Mouse (Mus musculus): Measurements from ENCODE around the gene Spin1. TPM values are rescaled to one million over a fixed set of nuclear protein-coding genes. Genes with fewer than 3 reads are reported as not detected.

The Spin1 gene
- polyA plus RNA-seq, 1 experiment from 2014 or later, result 161 TPM

- no peaks in the 10 kb centered on the region for H3K9me3 ChIP-seq (replicated peaks; ENCODE audit: control insufficient read depth, low read length)
- 7% methylated on average over 4 of the region's 4 CpGs for WGBS
- H3K4me3 ChIP-seq (ENCODE audit: low read depth, low read length), result no peak overlapping the region
- no peak overlapping the region for H3K4me2 ChIP-seq (ENCODE audit: low read length)
- ATAC-seq (no peak), DNase-seq (ENCODE audit: low spot score) (no peak)
- no peaks in the 10 kb centered on the region for H3K27me3 ChIP-seq (replicated peaks; ENCODE audit: control insufficient read depth, insufficient read depth, low read length)
- H3K27ac ChIP-seq (ENCODE audit: low read depth, low read length), result no peak overlapping the region
- H3K36me3 ChIP-seq (ENCODE audit: control insufficient read depth, insufficient read depth, low read length), result peaks cover 12% of the 10 kb centered on the region
- peaks cover 15% of the 10 kb centered on the region for H3K4me1 ChIP-seq (ENCODE audit: control insufficient read depth, insufficient read depth, low read length)
- H3K9ac ChIP-seq (ENCODE audit: low read length), result no peak overlapping the region
Measured at GRCm38 (mm10) chr13:51120734-51121133, 20.1 kb downstream of the Spin1 start.

GRCm38 (mm10) chr13:51121966-51122365 lies 21.3 kb downstream of the Spin1 start:
- H3K27me3 ChIP-seq (replicated peaks; ENCODE audit: control insufficient read depth, insufficient read depth, low read length), result no peaks in the 10 kb centered on the region

GRCm38 (mm10) chr13:51122771-51123170 lies 22.1 kb downstream of the Spin1 start:
- ATAC-seq, result no peak
- H3K9me3 ChIP-seq (replicated peaks; ENCODE audit: control insufficient read depth, low read length), result no peaks in the 10 kb centered on the region
- peaks cover 14% of the 10 kb centered on the region for H3K36me3 ChIP-seq (ENCODE audit: control insufficient read depth, insufficient read depth, low read length)
- H3K4me1 ChIP-seq (ENCODE audit: control insufficient read depth, insufficient read depth, low read length), result peaks cover 15% of the 10 kb centered on the region
- H3K4me3 ChIP-seq (ENCODE audit: low read depth, low read length), result no peak overlapping the region
- H3K9ac ChIP-seq (ENCODE audit: low read length), result no peak overlapping the region
- 87% methylated on average over 8 of the region's 8 CpGs for WGBS
- DNase-seq (ENCODE audit: low spot score), result no peak
- no peaks in the 10 kb centered on the region for H3K27me3 ChIP-seq (replicated peaks; ENCODE audit: control insufficient read depth, insufficient read depth, low read length)
- H3K27ac ChIP-seq (ENCODE audit: low read depth, low read length), result no peak overlapping the region
- H3K4me2 ChIP-seq (ENCODE audit: low read length), result no peak overlapping the region

More at GRCm38 (mm10) chr13:51121966-51122365, 21.3 kb downstream of the Spin1 start:
- H3K9me3 ChIP-seq (replicated peaks; ENCODE audit: control insufficient read depth, low read length), result no peaks in the 10 kb centered on the region
- 47% methylated on average over 1 of the region's 1 CpGs for WGBS
- H3K4me2 ChIP-seq (ENCODE audit: low read length), result no peak overlapping the region
- no peak overlapping the region for H3K27ac ChIP-seq (ENCODE audit: low read depth, low read length)
- peaks cover 12% of the 10 kb centered on the region for H3K36me3 ChIP-seq (ENCODE audit: control insufficient read depth, insufficient read depth, low read length)
- H3K4me3 ChIP-seq (ENCODE audit: low read depth, low read length), result no peak overlapping the region
- no peak overlapping the region for H3K9ac ChIP-seq (ENCODE audit: low read length)
- ATAC-seq (no peak), DNase-seq (ENCODE audit: low spot score) (no peak)
- H3K4me1 ChIP-seq (ENCODE audit: control insufficient read depth, insufficient read depth, low read length), result peaks cover 15% of the 10 kb centered on the region

- WGBS, result 83% methylated on average over 8 of the region's 8 CpGs
- no peak overlapping the region for H3K9ac ChIP-seq (ENCODE audit: low read length)
- DNase-seq (ENCODE audit: low spot score) (no peak), ATAC-seq (no peak)
- H3K9me3 ChIP-seq (replicated peaks; ENCODE audit: control insufficient read depth, low read length), result no peaks in the 10 kb centered on the region
- no peak overlapping the region for H3K27ac ChIP-seq (ENCODE audit: low read depth, low read length)
- H3K4me1 ChIP-seq (ENCODE audit: control insufficient read depth, insufficient read depth, low read length), result peaks cover 7% of the 10 kb centered on the region
- no peak overlapping the region for H3K4me2 ChIP-seq (ENCODE audit: low read length)
- no peak overlapping the region for H3K4me3 ChIP-seq (ENCODE audit: low read depth, low read length)
- H3K27me3 ChIP-seq (replicated peaks; ENCODE audit: control insufficient read depth, insufficient read depth, low read length), result no peaks in the 10 kb centered on the region
- H3K36me3 ChIP-seq (ENCODE audit: control insufficient read depth, insufficient read depth, low read length), result peaks cover 31% of the 10 kb centered on the region
Measured at GRCm38 (mm10) chr13:51125357-51125756, 24.7 kb downstream of the Spin1 start.

GRCm38 (mm10) chr13:51127906-51128305 lies 27.2 kb downstream of the Spin1 start:
- Histone ChIP-seq H3K4me3 (ENCODE audit: low read depth, low read length) (no peak overlapping the region), H3K9ac (ENCODE audit: low read length) (no peak overlapping the region), H3K27ac (ENCODE audit: low read depth, low read length) (no peak overlapping the region), H3K4me2 (ENCODE audit: low read length) (no peak overlapping the region), H3K36me3 (ENCODE audit: control insufficient read depth, insufficient read depth, low read length) (peaks cover 44% of the 10 kb centered on the region), H3K9me3 (replicated peaks; ENCODE audit: control insufficient read depth, low read length) (no peaks in the 10 kb centered on the region), H3K4me1 (ENCODE audit: control insufficient read depth, insufficient read depth, low read length) (no peaks in the 10 kb centered on the region), H3K27me3 (replicated peaks; ENCODE audit: control insufficient read depth, insufficient read depth, low read length) (no peaks in the 10 kb centered on the region)
- DNase-seq (ENCODE audit: low spot score), result no peak
- WGBS, result 93% methylated on average over 2 of the region's 2 CpGs
- ATAC-seq, result no peak

GRCm38 (mm10) chr13:51128417-51128816 lies 27.7 kb downstream of the Spin1 start:
- 95% methylated on average over 7 of the region's 7 CpGs for WGBS
- Histone ChIP-seq H3K36me3 (ENCODE audit: control insufficient read depth, insufficient read depth, low read length) (peaks cover 43% of the 10 kb centered on the region), H3K4me2 (ENCODE audit: low read length) (no peak overlapping the region), H3K4me1 (ENCODE audit: control insufficient read depth, insufficient read depth, low read length) (no peaks in the 10 kb centered on the region), H3K9ac (ENCODE audit: low read length) (no peak overlapping the region), H3K9me3 (replicated peaks; ENCODE audit: control insufficient read depth, low read length) (no peaks in the 10 kb centered on the region), H3K4me3 (ENCODE audit: low read depth, low read length) (no peak overlapping the region), H3K27ac (ENCODE audit: low read depth, low read length) (no peak overlapping the region), H3K27me3 (replicated peaks; ENCODE audit: control insufficient read depth, insufficient read depth, low read length) (no peaks in the 10 kb centered on the region)
- DNase-seq (ENCODE audit: low spot score) (no peak), ATAC-seq (no peak)

- H3K36me3 ChIP-seq (ENCODE audit: control insufficient read depth, insufficient read depth, low read length), result peaks cover 49% of the 10 kb centered on the region
Measured at GRCm38 (mm10) chr13:51131179-51131578, 30.5 kb downstream of the Spin1 start.

GRCm38 (mm10) chr13:51136315-51136714 lies 35.6 kb downstream of the Spin1 start:
- DNase-seq (ENCODE audit: low spot score), result no peak

More at GRCm38 (mm10) chr13:51131179-51131578, 30.5 kb downstream of the Spin1 start:
- H3K4me1 ChIP-seq (ENCODE audit: control insufficient read depth, insufficient read depth, low read length), result no peaks in the 10 kb centered on the region
- no peak overlapping the region for H3K27ac ChIP-seq (ENCODE audit: low read depth, low read length)
- no peak overlapping the region for H3K4me3 ChIP-seq (ENCODE audit: low read depth, low read length)
- DNase-seq (ENCODE audit: low spot score) (no peak), ATAC-seq (no peak)
- H3K9me3 ChIP-seq (replicated peaks; ENCODE audit: control insufficient read depth, low read length), result no peaks in the 10 kb centered on the region
- 84% methylated on average over 10 of the region's 10 CpGs for WGBS
- no peak overlapping the region for H3K4me2 ChIP-seq (ENCODE audit: low read length)
- H3K27me3 ChIP-seq (replicated peaks; ENCODE audit: control insufficient read depth, insufficient read depth, low read length), result no peaks in the 10 kb centered on the region
- no peak overlapping the region for H3K9ac ChIP-seq (ENCODE audit: low read length)

GRCm38 (mm10) chr13:51136996-51137701 lies 36.5 kb downstream of the Spin1 start:
- H3K4me3 ChIP-seq (ENCODE audit: low read depth, low read length), result no peak overlapping the region
- no peak overlapping the region for H3K4me2 ChIP-seq (ENCODE audit: low read length)
- 75% methylated on average over 2 of the region's 2 CpGs for WGBS
- no peaks in the 10 kb centered on the region for H3K27me3 ChIP-seq (replicated peaks; ENCODE audit: control insufficient read depth, insufficient read depth, low read length)
- ATAC-seq (no peak), DNase-seq (ENCODE audit: low spot score) (no peak)
- H3K27ac ChIP-seq (ENCODE audit: low read depth, low read length), result no peak overlapping the region
- H3K9me3 ChIP-seq (replicated peaks; ENCODE audit: control insufficient read depth, low read length), result no peaks in the 10 kb centered on the region
- no peaks in the 10 kb centered on the region for H3K4me1 ChIP-seq (ENCODE audit: control insufficient read depth, insufficient read depth, low read length)
- H3K36me3 ChIP-seq (ENCODE audit: control insufficient read depth, insufficient read depth, low read length), result peaks cover 45% of the 10 kb centered on the region
- no peak overlapping the region for H3K9ac ChIP-seq (ENCODE audit: low read length)

More at GRCm38 (mm10) chr13:51136315-51136714, 35.6 kb downstream of the Spin1 start:
- no peak overlapping the region for H3K4me2 ChIP-seq (ENCODE audit: low read length)
- no peaks in the 10 kb centered on the region for H3K9me3 ChIP-seq (replicated peaks; ENCODE audit: control insufficient read depth, low read length)
- no peak overlapping the region for H3K4me3 ChIP-seq (ENCODE audit: low read depth, low read length)
- WGBS, result 90% methylated on average over 4 of the region's 4 CpGs
- H3K27ac ChIP-seq (ENCODE audit: low read depth, low read length), result no peak overlapping the region
- no peaks in the 10 kb centered on the region for H3K27me3 ChIP-seq (replicated peaks; ENCODE audit: control insufficient read depth, insufficient read depth, low read length)
- no peaks in the 10 kb centered on the region for H3K4me1 ChIP-seq (ENCODE audit: control insufficient read depth, insufficient read depth, low read length)
- no peak overlapping the region for H3K9ac ChIP-seq (ENCODE audit: low read length)
- H3K36me3 ChIP-seq (ENCODE audit: control insufficient read depth, insufficient read depth, low read length), result peaks cover 48% of the 10 kb centered on the region
- ATAC-seq, result no peak

All from forebrain, embryonic 14.5 days (tissue).